Mouse (Mus musculus): ENCODE measurements around the gene Rhpn2.

Rhpn2 gene

DNA sequence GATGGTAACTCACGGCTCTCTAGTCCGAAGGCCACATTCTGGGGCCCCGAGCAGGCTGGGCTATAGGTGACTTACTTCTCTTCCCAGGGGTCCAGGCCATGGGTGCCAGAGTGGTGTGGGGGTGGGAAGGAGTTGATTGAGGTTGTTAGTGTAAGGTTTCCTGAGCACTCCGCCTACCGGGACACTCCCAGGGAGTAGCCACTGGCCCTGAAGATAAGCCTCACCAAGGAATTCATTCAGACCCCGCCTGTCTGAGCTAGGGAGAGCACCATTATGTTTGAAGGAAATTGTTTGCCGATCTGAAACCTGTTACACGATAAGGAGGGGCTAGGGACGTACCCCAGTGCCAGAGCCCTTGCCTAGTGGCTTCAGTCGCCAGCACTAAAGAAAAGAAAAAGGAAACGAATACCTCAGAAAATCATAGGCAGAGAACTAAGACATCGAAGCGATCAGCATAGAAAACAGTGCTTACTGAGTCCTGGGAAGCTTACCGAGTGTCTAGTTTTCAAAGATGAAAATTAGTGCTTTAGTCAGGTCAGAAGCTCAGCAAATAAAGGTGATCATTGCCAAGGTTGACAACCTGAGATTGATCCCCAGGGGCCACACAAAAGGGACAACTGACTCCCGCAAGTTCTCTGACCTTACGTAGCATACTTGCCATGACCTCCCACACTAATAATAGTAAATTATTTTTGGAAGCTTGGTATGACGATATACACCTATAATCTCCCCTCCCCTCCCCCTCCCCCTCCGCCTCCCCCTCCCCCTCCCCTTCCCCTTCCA lies 14.1 kb downstream of the Rhpn2 start:
- peak; percentile 14 for DNase-seq (ENCODE audit: low spot score)

DNA sequence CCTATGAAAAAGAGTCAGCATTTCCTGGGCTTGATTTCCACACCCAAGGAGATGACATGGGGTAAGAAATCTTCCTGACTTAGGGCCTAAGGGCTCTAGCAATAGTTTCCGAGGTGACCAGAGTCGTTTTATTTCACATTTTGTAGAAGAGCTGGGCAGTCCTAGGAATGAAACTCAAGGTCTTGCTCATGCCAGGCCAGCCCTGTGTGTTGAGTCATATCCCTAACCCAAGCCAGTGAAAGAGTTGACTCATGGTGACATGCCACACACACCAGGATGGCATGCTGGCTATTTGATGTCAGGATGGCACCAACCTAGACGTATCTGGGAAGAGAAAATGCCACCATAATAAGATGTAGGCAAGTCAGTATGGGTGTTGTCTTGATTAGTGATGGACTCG lies 15.1 kb downstream of the Rhpn2 start:
- no peak for DNase-seq (ENCODE audit: low spot score)

DNA sequence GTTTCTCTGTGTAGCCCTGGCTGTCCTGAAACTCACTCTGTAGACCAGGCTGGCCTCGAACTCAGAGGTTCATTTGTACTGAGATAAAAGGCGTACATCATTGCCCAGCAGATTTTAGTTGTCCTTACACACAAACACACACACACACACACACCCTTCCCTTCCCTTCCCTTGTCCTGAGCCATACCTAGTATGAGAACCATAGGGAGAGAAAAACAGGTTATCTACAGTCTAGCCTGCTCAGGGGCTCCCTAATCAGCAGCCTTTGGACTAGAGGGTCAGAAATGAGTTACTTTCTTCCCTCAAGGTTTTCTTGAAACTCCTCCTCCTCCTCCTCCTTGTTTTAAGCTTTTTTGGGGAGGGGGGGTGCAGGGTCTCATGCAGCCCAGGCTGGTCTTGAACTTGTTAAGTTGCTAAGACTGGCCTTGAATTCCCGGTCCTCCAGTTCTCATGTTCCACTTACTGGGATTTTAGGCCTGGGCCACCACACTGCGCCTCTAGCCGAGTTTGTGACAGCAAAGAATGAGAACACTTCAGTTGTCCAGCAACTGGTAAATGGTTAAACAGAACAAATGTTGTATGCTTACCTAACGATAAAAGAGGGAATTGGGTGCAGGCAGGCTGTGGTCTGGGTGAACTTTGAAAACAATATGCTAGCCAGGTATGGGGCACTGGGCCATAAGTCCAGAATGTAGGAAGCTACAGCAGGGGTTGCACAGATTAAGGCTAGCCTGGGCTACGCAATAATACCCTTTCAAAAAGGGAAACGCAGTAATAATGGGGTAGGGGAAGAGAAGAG lies 16.1 kb downstream of the Rhpn2 start:
- no peak for DNase-seq (ENCODE audit: low spot score)

DNA sequence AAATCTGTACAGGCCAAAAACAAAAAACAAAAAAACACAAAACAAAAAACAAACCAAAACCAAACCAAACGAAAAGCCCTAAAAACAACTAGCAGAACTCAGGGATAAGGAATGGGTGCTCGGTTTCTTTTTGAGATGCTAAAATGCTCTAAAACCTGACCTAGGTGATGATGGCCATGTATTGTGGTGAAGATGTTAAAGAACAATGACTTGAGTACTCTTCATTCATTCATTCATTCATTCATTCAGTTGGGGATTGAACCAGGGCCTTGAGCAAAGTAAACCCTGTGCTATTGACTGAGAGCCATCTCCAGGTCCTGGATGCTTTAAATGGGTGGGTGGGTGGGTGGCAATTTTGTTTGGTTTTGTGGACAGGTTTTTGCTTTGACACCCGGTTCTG lies 17.2 kb downstream of the Rhpn2 start:
- no peak for DNase-seq (ENCODE audit: low spot score)

DNA sequence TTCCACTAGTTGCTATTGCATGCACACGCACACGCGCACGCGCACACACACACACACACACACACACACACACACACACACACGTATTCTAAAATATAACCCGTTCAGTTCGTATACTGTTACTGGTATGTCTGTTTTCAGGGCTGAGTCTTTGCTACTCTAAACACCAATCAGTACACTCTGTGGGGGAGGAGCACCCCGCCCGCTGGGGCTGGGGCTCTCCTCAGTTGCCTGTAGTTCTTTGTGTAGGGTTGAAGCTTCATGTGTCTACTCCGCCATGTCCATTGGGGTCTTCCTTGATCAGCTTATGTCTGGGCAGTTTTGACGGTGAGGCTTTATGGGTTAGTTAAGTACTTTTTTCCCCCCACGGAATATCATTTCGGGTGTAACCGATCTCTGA lies 19.3 kb downstream of the Rhpn2 start:
- DNase-seq (ENCODE audit: low spot score), result no peak

DNA sequence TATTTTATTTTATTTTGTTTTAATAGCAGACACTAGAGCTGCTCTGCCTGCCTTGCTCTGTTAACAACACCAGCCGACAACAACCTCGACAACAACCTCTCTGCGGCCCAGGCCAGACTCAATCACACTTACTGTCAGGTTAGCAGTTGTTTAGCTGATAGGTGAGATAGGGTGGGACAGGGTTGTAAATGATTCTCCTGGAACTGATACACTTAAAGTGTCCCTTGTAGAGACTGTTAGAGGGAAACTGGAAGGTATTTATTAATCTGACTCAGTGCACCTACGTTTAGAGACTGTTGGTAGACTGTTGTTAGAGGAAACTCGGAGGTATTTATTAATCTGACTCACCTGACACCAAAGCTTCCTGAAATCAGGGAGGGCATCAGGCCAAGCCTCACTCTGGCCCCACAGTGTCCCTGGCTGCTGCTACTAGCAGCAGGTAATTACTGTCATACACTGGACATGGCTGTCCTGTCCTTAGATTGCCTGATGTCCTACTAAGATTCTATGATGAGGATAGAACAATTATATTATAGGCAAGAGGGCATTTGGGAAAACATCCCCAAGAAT lies 21.4 kb downstream of the Rhpn2 start:
- no peak for DNase-seq (ENCODE audit: low spot score)

DNA sequence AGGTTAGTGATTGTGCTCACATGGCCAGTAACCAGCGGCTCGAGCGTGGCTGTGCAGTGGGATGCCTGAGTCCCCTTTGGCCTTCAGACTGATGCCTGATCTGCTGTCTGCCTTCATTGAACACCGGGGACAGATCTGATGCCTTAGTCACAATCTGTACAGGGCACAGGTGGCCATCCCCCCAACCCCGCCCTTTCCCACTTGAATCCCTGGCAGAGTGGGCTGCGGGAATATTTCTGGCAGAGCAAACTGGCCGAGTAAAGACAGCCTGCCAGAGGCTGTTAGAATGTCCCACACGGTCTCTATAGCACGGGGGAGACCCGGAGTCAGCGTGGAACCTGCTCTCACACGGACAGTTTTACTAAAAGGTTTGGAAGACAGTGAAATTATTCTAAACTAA lies 23.7 kb downstream of the Rhpn2 start:
- DNase-seq (ENCODE audit: low spot score), result no peak

DNA sequence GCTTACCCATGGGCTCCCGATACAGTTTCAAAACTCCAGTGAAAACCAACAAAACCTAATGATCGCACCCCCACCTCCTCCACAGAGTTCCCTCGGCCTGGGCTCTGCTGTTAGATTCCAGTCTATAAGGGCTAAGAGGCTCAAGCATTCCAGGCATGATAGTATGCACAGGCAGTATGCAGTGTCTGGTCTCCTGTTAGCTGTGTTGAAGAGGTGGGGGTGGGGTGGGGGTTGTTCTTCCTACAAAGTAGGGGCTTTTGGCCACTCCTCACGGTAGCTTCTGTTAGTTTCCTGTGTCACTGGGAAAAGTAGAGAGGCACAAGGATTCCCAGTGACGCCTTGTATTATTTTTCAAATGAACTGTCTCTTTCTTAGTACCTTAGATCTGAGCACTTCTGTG lies 28.3 kb downstream of the Rhpn2 start:
- no peak for DNase-seq (ENCODE audit: low spot score)

DNA sequence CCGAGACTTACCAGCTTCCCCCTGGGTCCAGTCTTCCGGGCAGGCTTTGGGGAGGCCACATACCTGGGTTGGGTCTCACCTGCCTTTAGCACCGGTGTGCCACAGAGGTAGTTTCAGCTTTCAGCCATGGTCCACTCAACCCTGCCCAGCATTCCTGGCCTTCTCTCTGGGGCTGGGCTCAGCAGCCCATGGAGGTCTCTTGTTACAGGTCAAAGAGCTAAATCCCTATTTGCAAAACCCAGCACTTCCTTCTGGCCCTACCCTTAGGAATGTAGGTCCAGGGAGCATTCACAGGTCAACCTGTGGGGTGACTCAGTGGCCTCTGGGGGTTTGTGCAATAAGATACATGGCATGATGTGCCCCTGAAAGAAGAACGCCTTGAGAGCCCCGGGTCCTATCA lies 28.9 kb downstream of the Rhpn2 start:
- DNase-seq (ENCODE audit: low spot score), result no peak

DNA sequence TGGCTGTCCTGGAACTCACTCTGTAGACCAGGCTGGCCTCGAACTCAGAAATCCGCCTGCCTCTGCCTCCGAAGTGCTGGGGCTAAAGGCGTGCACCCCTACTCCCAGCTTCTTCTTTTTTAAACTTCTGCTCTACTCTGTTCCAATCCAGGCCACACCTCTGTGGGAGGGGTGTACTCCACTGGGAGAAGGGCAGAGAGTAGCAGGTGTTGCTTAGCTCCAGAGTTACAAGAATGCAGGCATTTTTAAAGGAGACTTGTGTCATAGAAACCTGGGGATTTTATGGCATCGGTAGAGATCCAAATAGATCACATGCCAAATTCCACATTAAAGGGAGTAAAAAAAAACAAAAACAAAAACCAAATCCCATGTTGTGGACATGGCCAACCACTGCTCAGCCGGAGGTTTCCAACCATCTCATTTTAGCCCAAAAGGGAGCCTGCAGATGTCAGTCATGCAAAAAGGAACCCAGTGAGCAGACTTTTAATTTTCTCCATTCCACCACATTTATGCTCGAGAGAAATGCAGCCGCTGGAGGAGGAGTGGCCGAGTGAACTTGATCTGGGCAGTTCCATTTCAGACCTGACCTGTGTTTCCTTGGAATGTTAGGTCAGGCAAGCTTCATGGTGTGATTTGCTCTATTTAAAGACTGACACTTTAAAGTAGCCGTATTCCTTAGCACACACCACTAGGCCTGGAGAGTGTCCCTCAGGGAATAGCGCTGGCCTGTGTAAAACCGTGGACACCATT lies 31.4 kb downstream of the Rhpn2 start:
- DNase-seq (ENCODE audit: low spot score), result no peak

DNA sequence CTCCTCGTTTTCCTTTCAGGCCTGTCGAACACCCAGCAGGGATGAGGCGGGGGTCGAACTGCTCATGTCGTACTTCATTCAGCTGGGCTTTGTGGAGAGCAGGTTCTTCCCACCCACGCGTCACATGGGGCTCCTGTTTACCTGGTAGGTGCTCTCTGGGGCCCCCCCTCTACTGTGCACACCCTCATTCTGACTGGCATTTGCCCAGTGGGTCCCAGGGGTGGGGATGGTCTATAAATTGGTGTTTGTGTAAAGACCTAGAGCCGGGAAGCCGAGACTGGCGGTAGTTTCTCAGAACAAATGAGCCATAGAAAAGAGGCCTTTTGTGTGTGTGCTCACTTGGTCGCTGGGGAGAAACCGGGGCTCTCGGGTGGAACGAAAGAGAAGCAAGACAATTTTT lies 37.1 kb downstream of the Rhpn2 start:
- DNase-seq (ENCODE audit: low spot score), result no peak

DNA sequence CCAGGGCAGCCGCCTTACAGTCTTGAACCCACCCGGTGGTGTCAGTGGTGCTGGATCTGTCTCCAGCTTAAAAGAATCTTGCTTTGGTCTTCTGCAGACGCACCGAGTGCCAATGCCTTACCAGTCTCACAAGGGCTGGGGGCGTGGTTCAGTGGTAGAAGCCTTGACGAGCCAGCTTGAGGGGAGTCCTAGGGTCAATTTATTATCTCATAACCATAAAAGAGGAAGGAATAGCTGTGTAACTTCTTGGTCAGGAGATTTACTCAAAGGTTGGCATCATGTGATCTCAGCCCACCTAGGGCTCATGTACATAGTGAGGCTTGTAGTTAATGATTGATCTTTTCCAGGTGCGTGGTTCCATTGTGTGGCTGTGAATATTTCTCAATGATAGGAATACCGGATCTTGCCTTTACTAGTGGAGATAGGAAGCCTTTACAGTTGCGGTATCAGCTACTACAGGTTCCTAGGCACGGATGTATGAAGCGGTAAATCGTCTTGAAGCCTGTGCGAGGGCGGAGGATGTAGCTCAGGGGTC lies 38.6 kb downstream of the Rhpn2 start:
- DNase-seq (ENCODE audit: low spot score), result no peak

DNA sequence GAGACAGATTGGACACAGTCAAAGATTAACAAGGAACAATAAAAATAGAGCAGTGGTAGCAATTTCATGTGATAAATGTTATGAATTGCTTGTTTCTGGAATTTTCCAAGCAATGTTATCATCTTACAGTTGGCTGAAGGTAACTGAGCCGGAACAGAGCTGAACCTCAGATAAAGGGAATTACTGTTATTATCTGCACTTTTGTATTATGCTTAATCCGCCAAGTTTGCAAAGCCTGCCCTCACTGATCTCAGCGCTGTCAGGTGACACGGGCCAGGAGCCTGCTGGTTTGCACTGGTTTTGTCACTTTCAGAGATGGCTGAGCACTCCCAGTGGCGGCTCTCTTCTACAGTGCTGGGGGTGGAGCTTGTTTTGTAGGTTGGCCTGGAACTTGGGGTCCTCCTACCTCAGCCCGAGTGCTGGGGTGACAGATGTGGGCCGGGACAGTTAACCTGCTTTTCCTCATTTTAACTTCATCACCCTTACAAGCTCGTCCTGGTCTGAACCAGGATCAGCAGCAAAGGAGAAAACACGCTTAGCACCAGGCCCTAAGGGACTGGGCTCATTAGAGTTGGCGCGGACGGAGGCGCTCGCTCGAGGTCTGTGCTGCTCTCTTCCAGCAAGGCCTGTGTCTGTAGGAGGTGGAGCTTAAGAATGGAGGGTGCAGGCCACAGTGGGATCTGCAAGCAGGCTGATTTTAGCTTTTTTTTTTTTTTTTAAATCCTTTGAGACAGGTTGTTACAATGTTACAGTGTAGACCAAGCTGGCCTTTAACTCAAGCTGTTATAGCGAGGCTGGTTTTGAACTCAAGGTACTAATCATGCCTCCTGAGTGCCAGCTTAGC lies 39.4 kb downstream of the Rhpn2 start:
- no peak for DNase-seq (ENCODE audit: low spot score)

DNA sequence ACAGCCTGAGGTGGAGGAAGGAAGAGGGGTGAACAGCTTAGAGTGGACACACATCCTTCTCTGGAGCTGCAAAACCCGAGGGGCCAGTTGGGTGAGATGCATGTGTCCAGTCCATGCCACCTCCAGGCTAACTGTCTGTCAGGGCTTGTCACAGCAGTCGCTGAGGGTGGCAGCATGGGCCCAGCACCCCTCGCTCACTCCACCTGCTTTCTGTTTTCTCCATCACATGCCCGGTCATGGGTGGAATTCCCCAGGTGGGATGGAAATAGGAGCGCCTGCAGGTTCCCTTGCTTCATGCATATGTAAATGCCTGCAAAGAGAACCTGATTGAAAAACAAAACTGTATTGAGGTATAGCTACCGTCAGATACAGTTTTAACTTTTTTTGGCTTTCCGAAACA lies 40.3 kb downstream of the Rhpn2 start:
- DNase-seq (ENCODE audit: low spot score), result no peak

DNA sequence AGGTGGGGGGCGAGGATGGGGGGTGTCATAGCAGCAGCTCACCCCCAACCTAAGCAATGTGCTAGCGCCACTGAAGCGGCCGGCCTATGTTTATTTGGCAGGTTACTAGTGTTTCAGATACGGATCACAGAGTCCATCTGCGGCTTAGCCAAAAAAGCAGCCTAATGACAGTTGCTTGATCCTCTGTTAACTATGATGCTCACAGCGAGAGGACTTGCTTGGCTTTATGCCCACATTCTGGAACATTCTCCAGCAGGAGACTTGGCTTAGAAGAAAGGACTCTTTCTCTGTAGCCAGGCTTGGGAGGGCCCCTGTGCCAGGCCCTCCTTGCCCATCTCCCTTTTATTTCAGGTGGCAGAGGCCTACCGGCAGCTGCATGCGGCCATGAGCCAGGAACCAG lies 42.7 kb downstream of the Rhpn2 start:
- no peak for DNase-seq (ENCODE audit: low spot score)

DNA sequence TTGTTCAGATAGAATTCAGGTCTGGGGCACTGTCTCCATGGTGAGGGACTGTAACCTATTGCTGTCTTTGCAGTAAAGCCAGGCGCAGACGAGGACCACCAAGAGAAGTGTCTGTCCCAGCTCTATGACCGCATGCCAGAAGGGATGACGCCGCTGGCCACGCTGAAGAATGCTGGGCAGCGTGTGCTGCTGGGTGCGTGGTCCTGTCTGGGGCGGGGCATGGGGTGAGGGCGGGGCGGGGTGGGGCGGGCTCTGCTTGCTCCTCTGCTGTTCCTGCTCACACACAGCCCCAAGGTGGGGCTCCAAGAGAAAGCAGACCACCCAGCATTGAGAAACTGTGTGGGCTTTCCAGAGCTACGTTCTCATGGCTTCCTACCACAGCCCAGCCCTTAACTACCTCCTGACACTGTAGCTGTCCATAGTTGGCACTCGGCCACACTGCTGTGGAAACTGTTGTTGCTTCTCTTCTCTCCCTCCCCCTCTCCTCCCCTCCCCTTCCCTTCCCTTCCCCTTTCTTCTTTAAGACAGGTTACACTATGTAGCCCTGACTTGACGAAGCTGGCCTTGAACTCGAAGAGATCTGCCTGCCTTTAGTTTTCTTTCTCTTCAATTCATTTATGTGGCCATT lies 45.6 kb downstream of the Rhpn2 start:
- DNase-seq (ENCODE audit: low spot score), result no peak

DNA sequence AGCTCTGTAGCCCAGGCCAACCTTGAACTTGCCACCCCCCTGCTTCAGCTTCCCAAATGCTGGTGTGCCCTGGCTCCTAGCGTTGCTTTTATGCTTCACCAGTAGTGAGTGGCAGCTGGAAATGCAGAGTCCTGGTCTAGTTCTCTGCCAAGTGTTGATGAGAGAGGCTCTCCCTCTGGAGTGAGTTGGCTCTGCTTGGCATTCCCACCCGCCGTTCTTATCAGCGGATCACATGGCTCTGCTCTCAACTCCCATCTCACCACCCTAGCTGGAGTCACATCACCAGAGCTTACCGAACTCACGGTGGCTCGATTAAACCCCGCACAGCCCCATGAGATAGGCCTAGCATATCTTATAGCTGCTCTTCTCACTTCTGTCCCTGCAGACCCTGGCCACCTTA lies 46.4 kb downstream of the Rhpn2 start:
- DNase-seq (ENCODE audit: low spot score), result no peak

DNA sequence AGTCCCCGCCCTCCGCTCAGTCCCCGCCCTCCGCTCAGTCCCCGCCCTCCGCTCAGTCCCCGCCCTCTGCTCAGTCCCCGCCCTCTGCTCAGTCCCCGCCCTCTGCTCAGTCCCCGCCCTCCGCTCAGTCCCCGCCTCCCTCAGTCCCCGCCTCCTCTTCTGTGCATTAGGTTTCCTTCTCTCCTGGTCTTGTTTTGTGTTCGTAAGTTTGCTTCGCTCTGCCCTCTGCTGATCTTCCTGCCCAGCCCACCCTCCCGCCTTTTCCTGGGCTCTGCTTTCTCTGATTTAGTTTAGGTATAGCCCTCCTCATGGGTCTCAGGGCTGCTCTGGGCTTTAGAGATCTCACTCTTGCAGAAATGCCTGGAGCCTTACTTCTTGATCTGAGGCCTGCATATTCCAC lies 47.9 kb downstream of the Rhpn2 start:
- DNase-seq (ENCODE audit: low spot score), result no peak

DNA sequence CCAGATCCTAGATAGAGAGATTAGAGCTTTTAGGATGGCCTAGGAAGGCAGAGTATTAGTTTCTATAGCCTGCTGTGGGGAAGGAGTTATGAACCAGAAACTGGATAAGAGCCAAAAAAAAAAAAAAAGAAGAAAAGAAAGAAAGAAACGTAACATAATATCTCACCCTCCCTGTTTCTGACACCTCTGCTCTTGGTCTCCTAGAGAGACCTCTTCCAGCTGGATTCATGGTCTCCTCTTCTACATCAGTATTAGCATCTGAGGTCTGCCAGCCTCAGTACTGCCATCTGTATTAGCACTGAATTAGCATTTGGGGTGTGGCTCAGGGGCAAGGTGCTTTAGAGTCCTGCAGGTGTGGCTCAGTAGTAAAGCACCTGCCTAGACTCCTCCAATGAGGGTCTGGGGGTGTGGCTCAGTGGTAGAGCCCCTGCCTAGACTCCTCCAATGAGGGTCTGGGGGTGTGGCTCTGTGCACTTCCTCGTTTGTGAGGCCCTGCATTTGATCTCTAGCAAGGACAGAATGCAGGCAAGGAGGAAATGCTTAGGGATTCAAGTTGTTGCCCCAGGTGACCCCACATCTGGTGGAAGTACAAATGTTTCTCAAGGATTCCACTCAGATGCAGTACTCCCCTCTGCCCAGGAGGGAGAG lies 48.9 kb downstream of the Rhpn2 start:
- DNase-seq (ENCODE audit: low spot score), result no peak

DNA sequence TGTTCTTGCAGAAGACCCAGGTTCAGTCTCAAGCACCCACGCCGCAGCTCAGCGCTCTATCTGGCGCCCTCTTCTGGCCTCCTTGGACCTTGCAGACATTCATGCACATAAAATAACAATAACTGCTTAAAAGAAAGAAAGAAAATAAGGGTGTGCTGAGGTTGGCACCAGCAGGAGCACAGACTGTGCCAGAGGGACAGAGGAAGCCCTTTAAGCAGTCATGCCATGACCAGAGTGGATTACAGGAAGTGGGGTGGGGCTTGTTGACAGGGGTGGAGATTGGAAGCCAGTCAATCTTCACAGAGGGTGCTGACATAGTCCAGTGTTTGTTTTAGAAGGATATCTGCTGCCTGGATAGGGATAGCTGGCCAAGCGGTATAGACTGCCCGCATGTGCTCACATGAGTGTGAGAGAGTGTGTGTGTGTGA lies 52.6 kb downstream of the Rhpn2 start:
- DNase-seq (ENCODE audit: low spot score), result no peak

Measured in c-Kit-positive CD71-positive TER-119-positive erythroid progenitor cells, embryonic 14.5 days (primary cell).